Mouse (Mus musculus): Measurements from ENCODE around the gene Hagh.
A peak's percentile ranks its signal among the peaks of the same experiment; 100 is the strongest.

Hagh gene

DNA sequence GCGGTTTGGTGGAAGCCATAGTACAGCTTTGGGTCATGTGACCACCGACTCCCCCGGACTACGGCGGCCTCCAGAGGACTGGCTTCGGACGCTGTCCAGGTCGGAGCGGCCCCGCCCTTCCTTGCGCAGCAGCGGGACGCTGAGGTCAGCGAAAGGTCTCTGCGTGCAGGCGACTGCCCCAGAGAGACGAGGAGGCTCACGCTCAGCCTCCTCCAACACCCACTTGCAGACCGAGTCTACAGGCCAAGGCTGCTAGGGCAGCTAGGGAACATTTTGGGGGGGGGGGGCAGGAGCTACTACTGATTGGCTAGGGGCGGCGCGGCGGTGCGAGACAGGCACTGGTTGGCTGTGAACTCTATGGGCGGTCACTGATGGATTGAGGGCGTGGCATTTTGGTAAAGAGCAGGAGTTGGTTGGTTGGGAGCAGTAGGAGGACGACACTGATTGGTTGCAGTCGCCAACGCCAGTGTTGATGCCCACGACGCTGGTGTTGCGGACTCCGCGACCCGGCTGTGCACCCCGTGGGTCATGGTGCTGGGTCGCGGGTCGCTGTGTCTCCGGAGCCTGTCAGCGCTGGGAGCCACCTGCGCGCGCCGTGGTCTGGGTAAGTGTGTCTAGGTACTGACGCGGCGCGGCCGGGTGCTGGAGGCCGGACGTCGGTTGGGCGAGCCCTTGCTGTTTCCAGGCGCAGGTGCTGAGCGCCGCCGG, 10.3 kb downstream of the Hagh start, which contains the start of gene Fahd1:
TSS of gene Fahd1 (minus strand) at position 300 of the 708 bp plus-strand sequence.
- peak; percentile 97 for DNase-seq (ENCODE audit: low spot score)

DNA sequence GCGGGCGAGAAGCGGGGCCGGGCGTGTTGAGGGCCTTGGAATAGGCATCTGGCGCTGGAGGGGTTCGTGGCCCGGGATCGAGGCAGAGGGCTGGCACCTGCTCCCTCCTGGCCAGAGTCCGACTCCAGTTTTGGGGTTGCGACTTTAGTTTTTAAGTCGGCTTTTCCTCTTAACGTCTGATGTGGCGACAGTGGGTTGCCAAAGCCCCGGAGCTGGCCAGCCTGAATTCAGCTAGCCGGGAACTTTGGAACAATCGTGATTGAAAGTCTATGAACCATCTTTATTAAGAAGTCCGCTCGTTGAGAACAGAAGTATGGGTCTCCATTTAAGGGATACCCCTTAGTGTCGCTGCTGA, 10.8 kb downstream of the Hagh start:
- DNase-seq (ENCODE audit: low spot score), result no peak

DNA sequence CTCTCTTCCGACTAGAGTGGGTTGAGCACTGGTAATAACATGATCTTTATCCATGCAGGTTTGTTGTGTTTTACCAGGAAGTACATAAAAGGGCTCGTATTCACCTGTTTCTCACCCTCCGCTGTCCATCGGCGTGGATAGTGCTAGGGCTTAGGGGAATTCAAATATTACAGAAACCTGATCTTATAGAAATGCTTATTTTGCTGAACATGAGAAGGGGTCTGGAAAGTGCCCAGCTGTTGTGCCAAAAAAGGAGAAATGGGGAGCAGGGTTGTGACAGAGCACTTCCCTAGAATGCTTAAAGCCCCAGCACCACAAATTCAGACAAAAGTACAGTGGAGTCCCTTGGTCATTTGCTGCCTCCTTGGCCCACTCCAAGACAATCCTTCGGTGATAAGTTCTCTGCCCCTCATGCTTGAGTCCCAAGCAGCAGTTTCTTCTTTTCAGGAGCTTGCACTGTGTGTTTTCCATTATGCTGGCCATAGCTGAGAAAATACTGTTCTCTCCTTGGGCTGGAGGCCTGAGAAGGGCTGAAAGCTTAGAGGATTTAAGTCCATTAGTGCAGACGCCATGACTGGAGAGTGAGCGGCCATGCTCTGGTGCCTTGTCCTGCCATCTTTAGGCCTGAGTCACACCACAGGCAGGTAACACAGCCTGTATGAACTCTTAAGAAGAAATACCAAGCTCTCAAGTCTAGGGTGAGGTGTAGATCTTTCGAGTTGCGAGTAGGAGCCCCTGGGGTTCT, 11.6 kb downstream of the Hagh start:
- DNase-seq (ENCODE audit: low spot score), result no peak

DNA sequence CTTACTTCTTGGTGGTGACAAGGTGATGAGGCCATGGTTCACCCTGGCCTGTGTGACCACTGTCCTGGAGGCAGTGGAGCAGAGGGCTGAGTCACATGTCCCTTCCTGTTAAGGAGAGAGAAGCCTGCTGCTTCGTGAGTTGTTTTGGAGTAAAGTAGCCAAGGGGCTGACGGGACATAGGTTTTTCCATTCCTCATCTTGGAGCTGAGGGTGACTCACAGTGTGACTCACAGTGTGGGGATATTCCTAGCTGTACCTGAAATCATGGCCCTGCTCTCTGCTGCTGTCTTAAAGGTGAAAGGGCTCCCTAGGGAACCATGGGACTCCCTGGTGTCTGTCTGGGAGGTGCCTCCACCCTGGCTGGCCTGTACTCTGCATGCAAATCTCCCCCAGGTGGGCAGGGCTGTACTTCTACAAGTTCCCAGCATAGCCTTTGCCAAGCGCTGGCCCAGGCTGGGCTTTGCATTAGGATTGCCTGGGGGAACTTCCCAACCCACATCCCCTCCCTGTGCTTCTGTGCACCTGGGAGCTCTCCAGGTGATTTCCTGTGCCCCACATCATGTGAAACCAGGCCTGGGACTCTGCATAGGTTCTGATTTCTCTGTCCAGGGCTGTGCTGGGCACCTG, 16.0 kb downstream of the Hagh start:
- no peak for DNase-seq (ENCODE audit: low spot score)

DNA sequence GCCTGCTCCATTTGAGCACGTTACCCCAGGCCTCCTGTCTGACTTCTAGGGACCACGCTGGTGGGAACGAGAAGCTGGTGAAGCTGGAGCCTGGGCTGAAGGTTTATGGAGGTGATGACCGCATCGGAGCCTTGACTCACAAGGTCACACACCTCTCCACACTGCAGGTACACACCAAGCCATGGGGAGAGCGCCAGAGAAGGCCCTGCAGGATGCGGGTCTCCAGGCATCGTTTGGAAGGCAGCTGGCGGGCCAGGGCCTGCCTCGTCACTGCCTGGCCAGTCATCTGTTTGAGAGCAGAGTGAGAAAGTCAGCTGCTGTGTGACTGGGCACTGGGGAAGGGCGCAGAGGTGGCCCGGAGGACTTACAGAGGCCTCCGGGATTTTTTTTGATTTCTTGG, 16.6 kb downstream of the Hagh start:
- no peak for DNase-seq (ENCODE audit: low spot score)

DNA sequence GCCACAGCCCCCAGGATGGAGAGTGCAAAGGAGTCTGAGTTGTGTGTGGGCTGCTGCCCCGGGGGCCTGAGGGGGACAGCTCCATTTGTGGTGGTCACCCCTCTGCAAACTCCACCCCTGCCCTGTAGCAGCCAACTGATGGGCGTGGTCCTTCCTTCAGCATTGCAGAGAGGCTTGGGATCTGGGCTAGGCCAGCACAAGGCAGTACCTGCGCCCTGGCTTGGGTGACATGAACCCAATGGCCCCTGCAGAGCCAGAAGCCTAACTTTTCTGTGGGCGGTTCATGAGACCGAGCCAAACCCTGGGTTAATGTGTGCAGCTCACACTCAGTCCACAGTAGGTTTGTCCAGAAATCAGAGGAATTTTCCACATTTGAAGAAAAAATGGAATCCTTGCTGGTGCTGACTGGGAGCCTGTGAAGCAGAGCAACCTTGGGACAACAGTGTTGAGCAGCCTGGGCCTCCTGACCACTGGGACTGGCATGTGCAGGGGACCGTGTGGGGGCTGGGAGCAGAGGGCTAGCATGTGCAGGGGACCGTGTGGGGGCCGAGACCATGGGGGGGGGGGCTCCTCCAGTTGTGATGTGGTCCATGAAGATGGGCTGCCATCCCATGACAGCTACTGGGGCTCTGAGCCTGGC, 18.0 kb downstream of the Hagh start:
- DNase-seq (ENCODE audit: low spot score), result no peak

DNA sequence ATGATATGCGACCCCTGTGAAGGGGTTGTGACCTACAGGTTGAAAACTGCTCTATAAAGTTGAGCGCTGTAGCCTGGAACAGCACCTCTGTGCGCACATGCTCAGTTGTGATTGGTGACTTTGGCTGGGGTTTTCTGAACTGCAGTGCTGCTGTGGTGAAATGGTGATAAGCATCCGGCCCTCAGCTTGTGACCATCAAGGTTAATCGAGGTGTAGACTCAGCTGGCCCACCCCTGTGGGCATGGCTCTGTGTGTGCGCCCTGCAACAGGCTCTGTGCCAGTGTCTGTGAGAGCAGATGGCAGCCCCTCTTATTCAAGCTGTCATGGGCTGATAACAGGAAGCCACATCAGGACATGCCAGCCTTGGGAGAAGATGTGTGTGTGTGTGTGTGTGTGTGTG, 19.0 kb downstream of the Hagh start:
- DNase-seq (ENCODE audit: low spot score), result peak; percentile 48

DNA sequence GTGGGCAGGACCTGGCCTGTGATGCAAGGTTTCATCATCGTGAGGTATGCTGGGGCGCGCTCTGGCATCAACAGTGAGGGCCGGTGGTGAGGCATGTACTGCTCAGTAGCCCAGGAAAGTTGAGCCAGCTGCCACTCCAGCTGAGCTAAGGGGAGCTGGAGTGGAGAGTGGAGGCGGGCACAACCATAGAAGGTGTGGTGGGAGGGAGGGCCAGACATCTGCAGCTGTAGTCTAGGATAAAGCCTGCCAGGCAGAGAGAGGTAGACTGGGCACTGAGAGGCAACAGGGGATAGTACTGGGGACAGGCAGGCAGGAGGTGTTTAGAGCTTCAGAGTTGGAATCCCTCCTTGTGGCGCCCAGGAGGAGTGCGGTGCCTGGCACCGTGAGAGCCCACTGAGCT, 20.1 kb downstream of the Hagh start:
- no peak for DNase-seq (ENCODE audit: low spot score)

DNA sequence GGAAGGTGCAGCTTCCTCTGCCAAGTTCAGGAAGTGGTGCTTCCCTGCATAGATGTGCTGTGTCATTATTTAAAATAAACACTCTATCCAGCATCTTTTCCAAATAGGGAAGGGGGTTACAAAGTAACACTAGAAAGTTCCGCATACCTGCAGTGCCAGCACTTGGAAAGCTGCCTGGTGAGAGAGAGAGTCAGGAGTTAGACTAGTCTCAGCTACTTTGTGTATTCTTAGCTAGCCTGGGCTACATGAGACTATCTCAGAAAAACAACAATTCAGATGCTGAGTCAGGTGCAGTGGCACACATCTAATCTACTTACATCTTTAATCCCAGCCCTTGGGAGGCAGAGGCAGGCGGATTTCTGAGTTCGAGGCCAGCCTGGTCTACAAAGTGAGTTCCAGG, 21.8 kb downstream of the Hagh start:
- no peak for DNase-seq (ENCODE audit: low spot score)

DNA sequence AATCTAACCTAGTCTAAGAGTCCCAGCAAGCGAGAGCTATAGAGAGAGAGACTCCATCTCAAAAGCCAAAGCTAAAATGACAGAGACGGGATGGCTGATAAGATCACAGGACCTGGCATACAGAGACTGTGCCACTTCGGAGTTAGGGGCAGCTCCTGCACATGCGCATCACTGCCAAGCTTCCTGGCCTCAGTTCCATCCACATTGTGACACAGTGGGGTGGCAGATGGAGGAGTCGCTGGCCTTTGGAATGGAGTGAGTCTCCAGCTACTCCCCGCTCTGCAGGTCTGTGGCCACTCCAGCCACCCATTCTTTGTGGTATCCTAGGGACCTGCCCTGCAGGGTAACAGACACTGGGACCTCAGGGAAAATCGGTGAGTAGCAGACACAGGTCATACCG, 25.8 kb downstream of the Hagh start, which contains the start of gene Igfals:
TSS of gene Igfals (plus strand) at position 222 of the 400 bp plus-strand sequence.
- DNase-seq (ENCODE audit: low spot score), result no peak

DNA sequence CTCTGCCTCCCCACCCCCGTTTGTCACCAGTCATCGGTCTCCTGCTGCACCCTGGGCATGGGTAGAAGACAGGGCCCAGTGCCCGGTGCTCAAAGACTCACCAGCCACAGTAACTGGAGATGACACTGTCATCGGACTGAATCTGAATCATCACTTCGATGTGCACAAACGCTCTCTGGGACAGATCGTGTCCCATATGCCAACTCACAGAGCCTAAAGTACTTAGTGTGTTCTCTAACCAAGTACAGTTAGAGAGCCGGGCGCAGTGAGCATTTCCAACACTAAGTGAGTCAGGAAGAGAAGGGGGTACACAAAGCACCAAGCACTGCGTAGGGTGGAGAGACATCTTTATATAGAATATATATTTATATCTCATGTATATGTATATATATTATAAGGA, 28.0 kb downstream of the Hagh start:
- DNase-seq (ENCODE audit: low spot score), result peak; percentile 48

DNA sequence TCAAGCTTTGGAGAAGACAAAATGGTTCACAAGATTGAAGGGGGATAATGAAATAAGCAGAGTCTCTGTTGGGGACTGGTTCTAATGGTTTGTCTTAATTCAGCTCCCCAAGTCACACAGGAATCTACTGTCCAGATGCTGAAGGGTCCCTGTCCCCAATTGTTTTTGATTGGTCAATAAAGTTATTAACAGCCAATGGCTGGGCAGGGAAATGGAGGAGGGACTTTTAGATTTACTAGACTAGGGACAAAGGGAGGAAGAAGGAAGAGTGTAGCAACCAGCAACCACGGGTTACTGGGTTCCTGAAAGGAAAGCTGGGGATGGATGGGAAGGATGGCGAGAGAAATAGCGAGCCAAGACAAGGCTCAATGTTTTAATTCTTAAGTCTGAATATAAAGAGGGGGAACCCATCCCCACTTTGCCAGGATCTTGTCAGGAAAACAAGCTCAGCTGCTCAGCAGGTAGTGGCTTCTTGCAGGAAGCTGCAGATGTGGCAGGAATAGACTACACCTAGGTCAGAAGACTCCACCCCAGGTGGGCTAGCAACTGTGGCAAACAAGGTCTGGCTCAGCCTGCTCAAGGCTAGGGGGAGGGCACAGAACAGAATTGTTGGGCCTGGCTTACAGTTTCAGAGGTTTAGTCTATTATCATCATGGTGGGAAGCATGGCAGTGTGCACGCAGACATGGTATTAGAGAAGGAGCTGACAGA, 33.9 kb downstream of the Hagh start:
- DNase-seq (ENCODE audit: low spot score), result no peak

DNA sequence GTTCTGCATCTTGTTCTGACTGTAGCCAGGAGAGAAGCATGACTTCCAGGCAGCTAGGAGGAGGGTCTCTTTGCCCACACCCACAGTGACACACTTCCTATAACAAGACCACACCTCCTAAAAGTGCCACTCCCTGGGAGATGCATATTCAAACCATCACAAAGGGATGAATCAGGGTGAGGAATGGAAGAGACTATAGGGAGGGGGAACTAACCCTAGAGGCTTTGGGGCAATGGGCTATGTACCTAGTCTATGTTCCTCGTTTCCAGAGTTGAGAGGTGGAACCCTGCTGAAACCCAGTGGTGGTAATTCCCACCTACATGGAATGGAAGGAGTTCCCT, 34.4 kb downstream of the Hagh start:
- no peak for DNase-seq (ENCODE audit: low spot score)

DNA sequence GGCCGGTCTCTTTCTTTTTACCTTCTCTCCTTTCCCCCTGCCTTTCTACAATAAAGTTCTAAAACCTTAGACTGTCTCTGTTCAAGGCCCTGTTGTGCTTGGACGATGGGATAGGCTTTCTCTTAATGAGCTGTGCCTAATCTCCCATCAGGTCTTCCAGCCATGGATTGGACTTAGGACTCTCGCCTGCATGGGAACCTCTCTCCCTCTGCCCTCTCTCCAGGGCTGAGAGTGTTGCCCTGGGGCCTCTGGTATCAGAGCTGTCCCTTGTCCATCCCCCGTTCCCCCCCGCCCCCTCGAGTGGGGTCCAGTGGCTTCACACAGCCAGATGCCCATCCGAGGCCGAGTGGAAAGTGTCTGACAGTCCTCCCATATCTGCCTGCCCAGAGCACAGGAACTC, 35.0 kb downstream of the Hagh start:
- DNase-seq (ENCODE audit: low spot score), result no peak

DNA sequence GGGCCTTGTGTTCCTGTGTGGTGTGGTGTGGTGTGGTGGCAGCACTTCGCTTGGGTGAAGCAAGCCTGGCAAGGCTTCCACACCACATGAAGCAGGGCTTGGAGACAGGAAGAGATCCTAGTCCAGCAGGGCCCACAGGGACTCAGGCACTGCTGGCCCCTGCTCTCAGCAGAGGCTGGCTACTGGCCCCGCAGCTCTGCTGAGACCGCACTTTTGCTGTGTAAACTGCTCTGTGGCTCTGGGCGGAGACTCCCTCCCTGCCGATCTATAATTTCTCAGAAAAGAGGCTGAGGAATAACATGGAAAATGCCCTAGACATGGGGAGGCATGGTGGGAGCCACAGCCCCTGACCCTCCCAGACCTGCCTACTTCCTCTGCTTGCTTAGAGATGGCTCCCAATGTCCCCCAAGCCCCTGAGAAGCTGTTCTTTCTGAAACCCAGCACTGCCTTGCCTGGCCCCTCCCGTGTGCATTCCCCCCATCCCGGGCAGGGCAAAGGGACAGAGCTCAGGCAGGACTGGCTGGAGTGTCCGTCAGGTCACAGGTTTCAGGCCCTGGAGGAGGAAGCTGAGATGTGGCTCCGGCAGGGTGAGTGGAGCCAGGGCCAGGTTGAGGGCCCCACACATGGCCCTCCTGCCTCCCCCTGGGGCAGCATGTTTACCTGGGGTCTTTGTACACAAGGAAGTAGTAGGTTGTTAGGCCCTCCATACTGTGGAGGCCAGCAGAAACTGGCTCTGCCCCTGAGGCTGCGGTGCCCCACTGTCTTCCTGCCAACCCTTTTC, 37.6 kb downstream of the Hagh start:
- no peak for DNase-seq (ENCODE audit: low spot score)

DNA sequence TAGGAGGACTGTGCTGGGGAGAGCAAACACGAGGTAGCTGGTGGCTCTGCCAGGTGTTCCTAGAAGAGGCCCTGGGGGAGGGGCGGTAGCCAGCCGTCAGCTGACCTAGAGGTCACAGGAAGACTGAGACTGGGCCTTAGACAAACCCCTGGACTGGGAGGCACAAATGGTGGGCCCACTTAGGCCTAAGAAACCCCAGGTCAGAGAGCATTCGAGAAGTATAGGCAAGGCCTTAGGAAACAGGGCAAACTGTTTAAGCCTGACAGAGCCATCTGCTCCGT, 38.1 kb downstream of the Hagh start:
- DNase-seq (ENCODE audit: low spot score), result no peak

DNA sequence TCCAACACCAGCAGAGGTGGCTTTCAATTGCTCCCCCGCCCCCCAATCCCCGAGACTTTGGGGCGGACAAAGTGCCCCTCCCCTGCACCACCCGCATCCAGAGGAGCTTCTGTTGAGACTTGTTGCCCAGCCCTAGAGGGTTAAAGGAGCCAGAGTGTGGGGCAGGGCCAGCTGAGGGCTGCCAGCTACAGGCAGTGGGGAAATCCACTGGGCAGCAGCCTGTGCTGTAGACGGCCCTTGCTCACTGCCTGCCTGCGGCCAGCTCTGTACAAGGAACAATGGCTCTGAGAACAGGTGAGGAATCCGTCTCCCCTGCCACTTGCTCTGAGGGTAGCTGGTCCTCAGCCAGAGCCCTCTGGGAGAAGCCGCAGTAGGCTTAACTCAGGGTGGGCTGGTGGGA, 38.6 kb downstream of the Hagh start:
- no peak for DNase-seq (ENCODE audit: low spot score)

DNA sequence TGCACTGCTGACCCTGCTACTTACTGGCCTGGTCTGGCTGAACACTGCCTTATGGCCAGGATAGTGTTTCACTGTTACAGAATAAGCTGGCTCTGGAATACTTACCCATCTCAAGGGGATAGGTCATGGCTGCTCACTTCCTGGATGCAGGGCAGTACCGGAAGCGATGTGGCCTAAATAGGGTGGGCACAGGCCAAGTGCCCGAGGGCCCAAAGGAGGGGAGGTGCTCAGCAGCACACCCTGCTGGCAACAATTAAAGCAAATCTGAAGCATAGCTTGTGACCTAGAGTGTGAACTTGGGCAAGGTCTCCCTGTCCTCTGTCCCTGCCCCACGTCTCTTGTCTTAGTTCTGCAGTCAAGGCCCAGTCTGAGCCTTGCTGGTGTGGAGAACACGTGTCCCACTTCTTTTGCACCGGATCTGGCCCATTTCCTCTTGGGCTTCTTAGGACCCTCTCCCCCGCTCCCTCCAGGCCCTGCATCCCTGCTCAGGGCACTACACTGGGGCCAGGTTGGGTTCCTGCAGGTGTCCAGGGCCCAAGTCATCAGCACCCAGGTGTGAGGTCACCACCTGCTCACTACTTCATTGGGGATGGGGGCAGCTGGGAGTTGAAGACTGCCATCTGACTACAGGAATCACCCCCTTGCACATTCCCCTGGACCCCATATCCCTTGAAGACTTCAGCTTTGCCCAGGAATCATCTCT, 41.9 kb downstream of the Hagh start:
- DNase-seq (ENCODE audit: low spot score), result peak; percentile 13

DNA sequence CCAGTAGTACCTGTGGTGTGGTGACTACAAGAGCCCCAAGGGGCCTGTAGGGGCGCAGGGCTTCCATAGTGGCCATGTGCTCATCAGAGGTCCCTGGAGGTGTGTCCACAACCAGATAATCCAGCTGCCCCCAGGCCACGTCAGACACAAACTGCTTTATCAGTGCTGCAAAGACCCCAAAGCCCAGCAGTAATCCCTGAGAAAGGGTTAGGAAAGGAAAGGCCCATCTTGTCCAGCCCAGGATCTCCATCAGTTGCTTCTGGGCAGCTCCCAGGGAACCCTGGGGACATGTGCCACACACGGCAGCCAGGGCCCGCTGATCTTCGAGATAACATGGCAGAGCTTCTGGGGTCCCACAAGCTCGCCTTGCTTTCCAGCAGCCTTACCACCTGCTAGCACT, 44.4 kb downstream of the Hagh start:
- DNase-seq (ENCODE audit: low spot score), result no peak

DNA sequence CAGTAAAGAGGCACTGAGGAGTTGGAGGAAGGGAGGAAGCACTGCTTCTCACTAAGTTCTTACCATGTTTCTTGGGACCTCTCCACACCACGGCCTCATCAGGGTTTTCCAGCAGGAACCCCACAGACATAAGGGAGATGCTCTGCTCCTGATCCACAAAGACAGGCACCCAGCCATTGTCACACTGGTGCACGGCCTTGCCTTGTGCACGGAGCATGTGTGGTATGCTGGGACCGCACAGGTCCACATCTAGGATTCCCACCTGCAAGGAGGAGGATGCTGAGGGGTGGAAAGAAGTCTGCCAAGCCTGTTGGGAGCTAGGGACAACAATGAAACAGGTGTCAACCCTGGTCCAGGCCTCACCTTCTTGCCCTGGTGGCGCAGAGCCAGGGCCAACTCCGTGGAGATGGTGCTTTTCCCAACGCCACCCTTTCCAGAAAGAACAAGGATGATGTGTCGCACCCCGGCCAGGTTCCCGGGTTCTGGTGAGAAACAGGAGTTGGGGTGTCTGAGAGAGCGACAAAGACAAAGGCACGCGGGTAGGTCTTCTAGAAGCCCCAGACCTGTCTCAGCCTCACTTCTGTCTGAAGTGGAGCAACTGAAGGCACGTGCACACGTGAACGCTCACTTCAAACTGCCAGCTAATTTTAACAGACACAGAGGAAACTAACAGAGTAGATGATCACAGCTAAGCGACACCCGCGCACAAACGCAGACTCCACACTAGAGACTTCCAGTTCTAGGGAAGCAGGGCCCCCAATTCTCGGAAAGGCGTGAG, 45.6 kb downstream of the Hagh start:
- DNase-seq (ENCODE audit: low spot score), result peak; percentile 17

Data from layer of hippocampus, adult 11-12 months (tissue).